Mouse (Mus musculus) brain, embryonic 18.5 days (tissue): ENCODE results near the gene Fstl1.
A peak's percentile ranks its signal among the peaks of the same experiment; 100 is the strongest.

Experiments
- DNase-seq: peaks from one replicate; pipeline ENCODE4 v3.0.0-alpha.2; 2012; ENCODE audit warnings: low read depth, low spot score

Fstl1 gene

DNA sequence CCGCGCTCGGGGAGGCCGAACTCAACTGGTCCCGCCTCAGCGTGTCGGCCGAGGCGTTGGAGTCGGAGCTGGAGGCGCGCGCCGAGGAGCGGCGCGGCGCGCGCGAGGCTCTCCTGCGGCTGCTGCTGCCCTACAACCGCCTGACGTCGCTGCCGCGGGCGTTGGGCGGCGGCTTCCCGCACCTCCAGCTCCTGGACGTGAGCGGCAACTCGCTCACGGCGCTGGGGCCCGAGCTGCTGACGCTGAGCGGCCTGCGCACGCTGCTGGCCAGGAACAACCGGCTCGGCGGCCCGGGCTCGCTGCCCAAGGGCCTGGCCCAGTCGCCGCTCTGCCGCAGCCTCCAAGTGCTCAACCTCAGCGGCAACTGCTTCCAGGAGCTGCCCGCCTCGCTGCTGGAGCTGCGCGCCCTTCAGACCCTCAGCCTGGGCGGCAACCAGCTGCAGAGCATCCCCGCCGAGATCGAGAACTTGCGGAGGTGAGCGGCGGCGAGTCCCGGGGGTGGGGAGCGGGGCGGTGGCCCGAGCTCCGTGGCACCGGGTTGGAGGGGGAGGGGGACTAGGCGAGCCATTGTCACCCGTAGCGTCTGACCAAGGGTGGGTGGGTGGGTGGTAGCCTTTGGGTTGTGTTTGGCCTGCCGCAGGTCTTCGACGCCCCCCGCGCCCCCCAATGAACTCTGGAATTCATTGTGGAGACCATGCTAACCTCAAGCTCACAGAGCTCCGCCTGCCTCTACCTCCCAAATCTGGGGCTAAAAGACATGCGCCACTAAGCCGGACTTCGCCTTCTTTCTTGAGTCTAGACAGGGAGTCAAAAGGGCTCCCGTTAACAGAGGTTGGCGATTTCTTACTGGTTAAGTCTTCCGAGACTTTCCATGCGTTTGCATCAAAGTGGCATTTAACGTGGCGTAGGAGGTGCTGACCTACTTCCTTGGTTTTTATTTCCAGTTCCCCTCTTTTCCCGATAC lies 92.1 kb downstream of the Fstl1 start:
- peak; percentile 58 for DNase-seq

DNA sequence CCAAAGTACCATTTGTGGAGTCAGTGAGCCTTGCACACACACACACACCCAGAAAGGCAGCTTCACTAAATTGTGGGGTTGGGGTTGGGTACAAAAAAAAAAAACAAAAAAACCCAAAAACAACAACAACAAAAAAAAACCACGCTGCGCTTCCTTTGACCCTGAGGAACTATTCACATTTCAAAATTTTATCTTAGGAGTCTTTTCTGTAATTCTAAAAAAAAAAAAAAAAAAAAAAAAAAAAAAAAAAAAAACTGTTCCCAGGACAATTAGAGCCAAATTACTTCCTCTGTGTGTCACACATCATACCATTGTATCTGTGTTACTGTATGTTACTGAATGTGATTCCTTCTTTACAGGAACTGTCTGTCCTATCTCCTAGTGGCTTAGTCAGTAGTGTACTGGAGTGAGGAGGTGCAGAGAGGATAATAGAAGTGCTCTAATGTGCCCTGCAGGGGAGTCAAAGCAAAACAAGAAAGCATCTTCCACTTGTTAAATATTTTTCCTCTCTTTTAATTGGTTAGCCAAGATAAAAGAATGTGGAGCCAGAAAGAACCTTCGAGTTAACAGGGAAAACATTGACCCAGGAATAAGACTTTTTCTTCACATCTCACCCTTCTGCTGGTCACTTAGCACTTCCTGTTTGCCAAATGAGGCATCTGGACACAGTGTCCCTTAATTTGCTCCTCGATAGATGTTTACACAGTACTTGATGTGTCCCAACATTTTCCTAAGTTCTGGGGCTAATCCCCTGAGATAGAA lies 93.0 kb downstream of the Fstl1 start:
- no peak for DNase-seq

DNA sequence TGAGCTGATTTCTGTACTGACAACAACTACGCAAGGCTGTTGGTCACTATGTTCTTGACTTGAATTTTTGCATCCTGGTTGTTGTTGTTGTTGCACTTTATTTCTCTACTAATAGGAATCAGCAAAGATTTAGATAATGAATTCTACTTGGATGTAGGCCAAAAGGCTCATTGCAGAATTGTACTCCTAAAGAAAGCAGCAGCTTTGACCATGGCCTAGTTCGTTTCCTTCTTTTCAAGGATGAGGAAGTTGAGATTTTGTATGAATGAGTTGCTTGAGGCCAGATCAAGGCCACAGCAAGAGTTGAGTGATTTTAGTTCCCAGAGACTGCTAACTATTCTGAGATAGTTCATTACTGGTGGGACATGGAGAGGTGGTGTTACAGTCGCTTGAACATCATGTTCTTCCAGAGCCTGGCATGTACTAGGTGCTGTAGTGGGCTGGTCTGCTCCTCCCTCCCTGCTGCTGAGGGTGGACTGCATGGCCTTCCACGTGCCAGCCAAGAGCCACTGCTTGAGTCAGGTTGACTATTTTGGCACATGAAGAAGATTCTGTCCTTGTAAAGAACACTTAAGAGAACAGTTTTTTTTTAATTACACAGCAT lies 94.5 kb downstream of the Fstl1 start:
- DNase-seq: no peak

- DNase-seq: no peak
Measured at GRCm38 (mm10) chr16:37874501-37875235, 98.0 kb downstream of the Fstl1 start.

GRCm38 (mm10) chr16:37877406-37877805 lies 100.7 kb downstream of the Fstl1 start:
- DNase-seq: no peak

GRCm38 (mm10) chr16:37878951-37879505 lies 102.4 kb downstream of the Fstl1 start:
- no peak for DNase-seq

- no peak for DNase-seq
Measured at GRCm38 (mm10) chr16:37879750-37880419, 103.2 kb downstream of the Fstl1 start.

DNA sequence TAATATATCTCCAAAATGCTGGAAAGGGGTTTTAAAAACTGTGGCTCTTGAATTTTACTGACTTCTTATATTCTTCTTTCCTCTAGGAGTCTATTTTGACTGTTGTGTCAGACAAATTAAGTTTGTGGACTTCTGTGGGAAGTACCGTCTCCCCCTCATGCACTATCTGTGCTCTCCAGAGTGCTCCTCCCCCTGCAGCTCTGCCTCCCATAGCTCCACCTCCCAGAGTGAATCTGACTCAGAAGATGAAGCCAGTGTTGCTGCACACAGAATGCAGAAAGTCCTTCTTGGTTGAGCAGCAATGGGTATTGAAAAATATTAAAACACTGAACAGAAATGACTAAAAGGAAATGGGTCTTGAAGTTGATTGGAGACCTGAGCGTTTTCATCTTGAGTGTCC lies 104.5 kb downstream of the Fstl1 start:
- no peak for DNase-seq
